Mouse (Mus musculus): ENCODE data around the gene Prcp. TPM values are rescaled to one million over a fixed set of nuclear protein-coding genes. Genes with fewer than 3 reads are reported as not detected.

Prcp gene
- polyA plus RNA-seq, 1 experiment from 2014 or later = 19.1 TPM

DNA sequence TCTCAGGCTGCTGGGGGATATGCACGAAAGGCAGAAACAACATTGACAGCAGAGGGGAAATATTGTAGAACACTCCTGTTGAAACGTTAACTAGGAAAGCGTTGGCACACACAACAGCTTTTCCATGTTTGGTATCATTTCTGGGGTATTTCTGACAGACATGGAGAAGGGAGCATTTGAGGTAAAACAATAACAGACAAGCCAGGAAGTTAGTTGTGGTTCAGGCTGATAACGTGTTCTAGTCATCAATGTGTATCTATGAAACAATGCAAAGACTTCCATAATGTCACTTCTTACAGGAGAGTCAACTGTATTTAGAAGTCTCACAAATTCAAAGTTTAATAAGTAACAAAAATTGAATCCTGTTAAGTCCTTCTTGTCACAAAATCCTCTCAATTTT, 2.7 kb upstream of the Prcp start:
- no peak for ATAC-seq (replicated peaks; ENCODE audit: insufficient number of reproducible peaks, insufficient read depth, low FRiP score, low read depth)
- Histone ChIP-seq H3K9me3 (replicated peaks) (no peaks in the 10 kb centered on the region), H3K4me3 (no peak overlapping the region), H3K9ac (no peak overlapping the region), H3K27ac (no peak overlapping the region), H3K27me3 (no peaks in the 10 kb centered on the region), H3K4me1 (replicated peaks) (peaks cover 14% of the 10 kb centered on the region), H3K36me3 (0 out of 2 replicates have a peak, but pooled peaks cover 3% of the 10 kb centered on the region), H3K4me2 (no peak overlapping the region)
- 82% methylated on average over 4 of the region's 4 CpGs for WGBS

DNA sequence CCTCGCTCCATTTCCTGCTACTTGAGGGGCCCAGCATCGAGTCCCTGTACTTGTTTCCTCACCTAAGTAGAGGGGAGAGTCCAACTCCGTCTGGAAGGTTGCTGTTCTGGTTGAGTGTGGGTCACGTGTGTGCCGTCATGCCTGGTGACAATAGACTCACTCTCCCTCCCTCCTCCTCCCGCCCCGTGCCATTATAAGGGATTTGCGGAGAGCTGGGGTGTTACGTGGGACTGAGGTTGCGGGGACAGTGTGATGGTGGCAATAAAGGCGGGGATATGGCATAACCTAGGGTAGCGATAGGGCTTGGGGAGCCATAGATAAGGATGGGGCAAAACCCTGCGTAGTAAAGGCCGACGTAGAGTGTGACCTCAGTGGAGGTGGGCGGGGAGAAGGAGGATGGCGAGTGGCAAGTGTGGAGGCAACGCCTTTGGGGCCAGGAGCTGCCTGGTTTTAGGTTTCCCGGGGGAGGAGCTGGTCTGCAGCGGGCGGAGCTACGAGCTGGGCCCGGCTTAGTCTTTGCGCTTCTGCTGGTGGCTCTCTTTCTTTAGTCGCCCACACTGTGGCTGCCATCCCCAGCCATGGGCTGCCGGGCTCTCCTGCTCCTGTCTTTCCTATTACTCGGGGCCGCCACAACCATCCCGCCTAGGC, 615 bp downstream of the Prcp start:
- Histone ChIP-seq H3K4me2 (peak overlapping the region; percentile 89), H3K36me3 (no peaks in the 10 kb centered on the region), H3K9me3 (replicated peaks) (no peaks in the 10 kb centered on the region), H3K27ac (peak overlapping the region; percentile 99), H3K4me1 (replicated peaks) (peaks cover 14% of the 10 kb centered on the region), H3K9ac (peak overlapping the region; percentile 80), H3K4me3 (peak overlapping the region; percentile 86), H3K27me3 (no peaks in the 10 kb centered on the region)
- 0% methylated on average over 29 of the region's 29 CpGs for WGBS
- ATAC-seq (replicated peaks; ENCODE audit: insufficient number of reproducible peaks, insufficient read depth, low FRiP score, low read depth) = peak; percentile 89

DNA sequence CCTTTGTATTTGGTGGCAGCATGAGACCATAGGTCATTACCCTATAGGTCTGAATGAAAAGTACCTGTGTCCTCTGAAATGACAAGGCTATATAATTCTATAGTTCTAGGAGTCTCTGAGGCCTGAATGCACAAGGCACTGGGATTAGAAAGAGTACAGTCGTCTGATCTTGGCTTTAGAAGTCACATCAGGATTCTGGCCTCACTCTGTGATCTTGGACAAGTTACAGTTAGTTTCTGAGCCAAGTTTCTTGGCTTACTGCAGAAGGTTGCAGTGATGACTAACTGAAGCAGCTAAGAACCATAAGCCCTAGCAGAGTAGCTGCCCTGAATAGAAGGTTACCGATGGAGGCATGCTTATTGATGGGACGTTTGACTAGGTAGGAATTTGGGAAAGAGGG, 1.8 kb downstream of the Prcp start:
- 31% methylated on average over 3 of the region's 3 CpGs for WGBS
- H3K4me3 ChIP-seq = peak overlapping the region; percentile 86
- ATAC-seq (replicated peaks; ENCODE audit: insufficient number of reproducible peaks, insufficient read depth, low FRiP score, low read depth) = no peak

DNA sequence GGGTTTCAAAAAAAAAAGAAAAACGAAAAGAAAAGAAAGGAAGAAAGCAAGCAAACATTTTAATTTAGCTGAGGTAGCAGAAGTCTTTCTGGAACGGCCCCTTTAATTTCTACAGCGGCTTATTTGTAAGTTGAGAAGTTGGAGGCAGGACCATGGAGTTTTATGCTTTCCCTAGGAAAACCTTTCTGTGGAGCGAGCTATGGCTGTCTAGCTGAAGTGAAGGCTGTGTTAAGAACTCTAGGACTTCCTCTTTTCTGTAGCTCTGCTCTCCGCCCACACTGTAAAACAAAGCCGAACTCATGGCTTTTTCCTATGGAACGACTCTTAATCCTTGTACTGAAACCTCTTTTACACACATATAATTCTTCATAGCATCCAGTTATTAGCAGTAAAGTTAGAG, 2.3 kb downstream of the Prcp start:
- 40% methylated on average over 7 of the region's 7 CpGs for WGBS
- no peaks in the 10 kb centered on the region for H3K27me3 ChIP-seq
- H3K4me3 ChIP-seq = peak overlapping the region; percentile 86
- ATAC-seq (replicated peaks; ENCODE audit: insufficient number of reproducible peaks, insufficient read depth, low FRiP score, low read depth) = no peak
- H3K4me1 ChIP-seq (replicated peaks) = peaks cover 14% of the 10 kb centered on the region
- no peaks in the 10 kb centered on the region for H3K9me3 ChIP-seq (replicated peaks)
- peak overlapping the region; percentile 89 for H3K4me2 ChIP-seq
- H3K36me3 ChIP-seq = no peaks in the 10 kb centered on the region
- peak overlapping the region; percentile 38; the same call in 1 of the 2 replicates for H3K9ac ChIP-seq
- H3K27ac ChIP-seq = peak overlapping the region; percentile 69

More for the DNA sequence above, 1.8 kb downstream of the Prcp start:
- H3K36me3 ChIP-seq = no peaks in the 10 kb centered on the region
- peak overlapping the region; percentile 89 for H3K4me2 ChIP-seq
- no peaks in the 10 kb centered on the region for H3K27me3 ChIP-seq
- H3K27ac ChIP-seq = peak overlapping the region; percentile 99
- H3K4me1 ChIP-seq (replicated peaks) = peaks cover 14% of the 10 kb centered on the region
- no peak overlapping the region for H3K9ac ChIP-seq
- no peaks in the 10 kb centered on the region for H3K9me3 ChIP-seq (replicated peaks)

DNA sequence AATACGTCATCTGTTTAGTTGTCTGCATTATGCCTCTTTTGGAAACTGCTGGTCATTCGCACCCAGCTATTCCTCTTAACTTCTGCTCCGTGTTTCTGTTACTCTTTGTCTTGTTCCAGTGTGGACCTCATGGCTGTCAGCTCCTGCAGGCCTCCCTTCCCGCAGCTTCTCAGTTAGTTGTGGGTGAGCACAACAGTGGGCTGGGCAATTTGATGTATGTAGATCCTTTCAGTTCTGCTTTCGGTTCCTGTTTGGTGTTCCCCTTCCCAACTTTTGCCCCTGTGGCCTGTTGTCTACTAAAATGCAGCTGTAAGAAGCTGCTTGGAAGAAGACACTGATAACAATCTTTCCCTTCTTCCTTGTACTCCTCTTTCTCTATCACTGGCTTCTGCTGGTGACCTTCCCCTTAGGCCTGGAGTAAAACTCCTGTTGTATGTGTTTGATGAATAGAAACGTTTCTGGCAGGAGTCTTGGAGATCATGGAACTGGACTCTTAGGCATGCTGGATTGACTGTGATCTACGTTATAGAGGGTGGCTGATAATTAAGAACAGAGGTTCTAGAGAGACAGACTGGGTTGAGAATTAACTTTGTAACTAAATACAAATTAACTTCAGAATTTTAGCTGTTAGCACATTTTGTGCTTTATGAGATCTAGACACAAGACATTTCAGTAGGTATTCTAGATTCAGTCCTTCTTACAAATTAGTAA, 4.5 kb downstream of the Prcp start:
- no peak overlapping the region for H3K4me3 ChIP-seq
- ATAC-seq (replicated peaks; ENCODE audit: insufficient number of reproducible peaks, insufficient read depth, low FRiP score, low read depth) = no peak
- 64% methylated on average over 7 of the region's 7 CpGs for WGBS
- no peaks in the 10 kb centered on the region for H3K27me3 ChIP-seq
- no peaks in the 10 kb centered on the region for H3K36me3 ChIP-seq
- no peaks in the 10 kb centered on the region for H3K9me3 ChIP-seq (replicated peaks)
- no peak overlapping the region for H3K27ac ChIP-seq
- H3K4me2 ChIP-seq = peak overlapping the region; percentile 14
- H3K4me1 ChIP-seq (replicated peaks) = peaks cover 7% of the 10 kb centered on the region
- no peak overlapping the region for H3K9ac ChIP-seq

DNA sequence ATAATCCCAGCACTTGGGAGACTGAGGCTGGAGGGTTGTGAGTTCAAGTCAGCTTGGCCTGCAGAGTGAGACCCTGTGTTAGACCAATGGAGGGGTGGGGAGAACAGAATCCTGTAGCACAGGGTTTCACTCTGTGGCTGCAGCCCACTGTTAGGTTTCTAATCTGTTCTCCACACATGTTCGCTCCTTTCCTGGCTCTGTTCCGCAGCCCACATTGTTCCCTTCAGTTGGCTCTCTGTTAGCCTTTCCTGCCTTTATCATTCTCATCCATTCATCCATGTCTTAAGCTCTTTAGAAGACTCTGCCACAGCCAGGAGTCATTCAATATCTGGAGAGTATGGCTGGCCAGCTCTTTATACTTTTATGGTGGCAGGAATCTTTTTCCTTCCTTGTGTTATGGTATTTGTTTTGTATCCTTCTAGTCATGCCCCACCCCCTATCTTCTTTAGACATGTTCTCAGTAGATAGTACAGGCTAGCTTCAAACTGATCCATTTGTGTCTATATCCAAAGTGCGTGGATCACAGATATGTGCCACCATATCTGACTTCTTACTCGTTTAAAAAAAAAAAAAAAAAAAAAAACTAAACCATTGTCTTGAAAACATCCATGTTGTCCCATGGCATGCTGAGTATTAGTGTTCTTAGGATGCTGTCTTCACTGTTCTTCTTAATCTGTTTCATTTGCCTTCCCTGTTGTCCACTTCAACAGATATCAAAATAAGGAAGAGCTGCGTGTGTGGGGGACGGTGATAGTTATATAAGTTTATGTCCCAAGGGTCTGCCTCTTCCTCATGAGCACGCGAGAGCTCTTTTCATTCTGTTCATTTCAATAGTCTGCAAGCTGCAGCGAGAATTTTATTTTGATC, 9.8 kb downstream of the Prcp start:
- Histone ChIP-seq H3K27me3 (no peaks in the 10 kb centered on the region), H3K36me3 (no peaks in the 10 kb centered on the region), H3K9me3 (replicated peaks) (no peaks in the 10 kb centered on the region), H3K4me2 (no peak overlapping the region), H3K9ac (no peak overlapping the region), H3K27ac (peak overlapping the region; percentile 53), H3K4me3 (no peak overlapping the region), H3K4me1 (replicated peaks) (peaks cover 5% of the 10 kb centered on the region; the same call in 1 of the 2 replicates)
- peak; percentile 63 for ATAC-seq (replicated peaks; ENCODE audit: insufficient number of reproducible peaks, insufficient read depth, low FRiP score, low read depth)
- WGBS = 77% methylated on average over 9 of the region's 9 CpGs

DNA sequence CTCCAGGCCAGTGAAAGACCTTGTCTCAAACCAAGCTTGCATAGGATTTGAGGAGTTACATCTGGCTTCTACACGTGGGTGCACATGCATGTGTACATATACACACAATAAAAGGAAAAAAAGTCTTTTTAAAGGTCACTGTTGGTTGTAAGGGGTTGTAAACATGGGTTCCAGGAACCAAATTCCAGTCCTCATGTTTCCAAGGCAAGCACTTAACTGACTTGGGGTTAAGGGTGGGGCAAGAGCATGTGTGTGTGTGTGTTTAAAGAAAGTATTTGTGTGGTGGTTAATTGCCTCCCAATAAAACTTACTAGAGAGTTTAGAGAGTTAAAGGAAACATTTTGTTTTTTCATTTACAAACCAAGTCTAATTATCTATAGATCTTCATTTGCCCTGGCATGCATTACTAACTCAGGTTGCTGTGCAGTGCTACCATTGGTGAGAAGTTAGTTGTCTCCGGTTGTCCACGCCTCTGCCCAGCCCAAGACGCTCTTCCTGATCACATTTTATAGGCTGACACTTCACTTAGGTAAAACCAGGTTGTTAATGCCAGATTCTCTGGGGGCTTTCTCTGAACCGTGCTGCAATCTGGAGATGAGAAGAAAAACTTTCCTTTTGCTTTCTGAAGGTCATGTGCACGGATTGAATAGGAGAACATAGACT, 10.9 kb downstream of the Prcp start:
- WGBS = 77% methylated on average over 6 of the region's 6 CpGs
- Histone ChIP-seq H3K36me3 (no peaks in the 10 kb centered on the region), H3K9ac (no peak overlapping the region), H3K27me3 (no peaks in the 10 kb centered on the region), H3K27ac (no peak overlapping the region), H3K4me2 (no peak overlapping the region), H3K4me1 (replicated peaks) (peaks cover 5% of the 10 kb centered on the region; the same call in 1 of the 2 replicates), H3K9me3 (replicated peaks) (no peaks in the 10 kb centered on the region), H3K4me3 (no peak overlapping the region)
- ATAC-seq (replicated peaks; ENCODE audit: insufficient number of reproducible peaks, insufficient read depth, low FRiP score, low read depth) = no peak

DNA sequence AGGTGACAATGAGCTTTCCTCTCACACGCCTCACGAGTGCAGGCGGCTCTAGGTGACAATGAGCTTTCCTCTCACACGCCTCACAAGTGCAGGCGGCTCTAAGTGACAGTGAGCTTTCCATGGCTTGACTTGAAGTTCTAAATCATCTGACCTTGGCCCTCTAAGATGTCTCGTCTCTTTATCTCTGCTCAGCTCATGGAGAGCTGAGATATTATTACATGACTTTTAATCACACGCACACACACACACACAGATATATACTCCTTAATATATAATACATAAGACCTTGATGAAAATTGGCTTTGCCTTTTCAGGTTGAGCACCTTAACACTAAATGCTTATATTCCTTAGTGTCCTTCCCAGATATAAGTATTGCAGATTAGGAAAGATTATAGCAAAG, 12.5 kb downstream of the Prcp start:
- H3K9ac ChIP-seq = no peak overlapping the region
- ATAC-seq (replicated peaks; ENCODE audit: insufficient number of reproducible peaks, insufficient read depth, low FRiP score, low read depth) = peak; percentile 36; the same call in 1 of the 2 replicates
- H3K27ac ChIP-seq = peak overlapping the region; percentile 57
- H3K4me3 ChIP-seq = no peak overlapping the region
- H3K36me3 ChIP-seq = no peaks in the 10 kb centered on the region
- H3K4me1 ChIP-seq (replicated peaks) = peaks cover 5% of the 10 kb centered on the region; the same call in 1 of the 2 replicates
- WGBS = 46% methylated on average over 7 of the region's 7 CpGs
- H3K27me3 ChIP-seq = no peaks in the 10 kb centered on the region
- H3K9me3 ChIP-seq (replicated peaks) = no peaks in the 10 kb centered on the region
- H3K4me2 ChIP-seq = no peak overlapping the region

DNA sequence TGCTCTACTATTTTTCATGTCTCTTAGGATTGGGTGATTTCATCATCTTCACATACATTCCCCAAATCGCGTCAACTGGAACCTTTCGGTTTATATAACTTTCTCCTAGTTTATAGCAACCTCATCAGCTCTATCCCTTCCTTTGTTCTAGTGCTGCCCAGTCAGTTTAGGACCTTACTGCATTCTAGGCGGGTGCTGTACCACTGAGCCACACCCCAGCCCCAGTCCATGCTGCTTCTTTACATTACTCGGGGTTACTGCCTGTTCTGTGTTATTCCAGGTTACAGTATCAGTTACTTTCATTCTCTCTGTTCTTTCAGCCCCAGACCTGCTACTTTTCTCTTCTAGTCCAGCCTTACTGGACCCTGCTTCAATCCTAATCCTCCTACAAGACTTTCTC, 13.0 kb downstream of the Prcp start:
- H3K9me3 ChIP-seq (replicated peaks) = no peaks in the 10 kb centered on the region
- 88% methylated on average over 5 of the region's 5 CpGs for WGBS
- no peaks in the 10 kb centered on the region for H3K36me3 ChIP-seq
- H3K4me3 ChIP-seq = no peak overlapping the region
- H3K4me2 ChIP-seq = no peak overlapping the region
- H3K27me3 ChIP-seq = no peaks in the 10 kb centered on the region
- no peak overlapping the region for H3K27ac ChIP-seq
- ATAC-seq (replicated peaks; ENCODE audit: insufficient number of reproducible peaks, insufficient read depth, low FRiP score, low read depth) = no peak
- no peak overlapping the region for H3K9ac ChIP-seq
- H3K4me1 ChIP-seq (replicated peaks) = peaks cover 5% of the 10 kb centered on the region; the same call in 1 of the 2 replicates

DNA sequence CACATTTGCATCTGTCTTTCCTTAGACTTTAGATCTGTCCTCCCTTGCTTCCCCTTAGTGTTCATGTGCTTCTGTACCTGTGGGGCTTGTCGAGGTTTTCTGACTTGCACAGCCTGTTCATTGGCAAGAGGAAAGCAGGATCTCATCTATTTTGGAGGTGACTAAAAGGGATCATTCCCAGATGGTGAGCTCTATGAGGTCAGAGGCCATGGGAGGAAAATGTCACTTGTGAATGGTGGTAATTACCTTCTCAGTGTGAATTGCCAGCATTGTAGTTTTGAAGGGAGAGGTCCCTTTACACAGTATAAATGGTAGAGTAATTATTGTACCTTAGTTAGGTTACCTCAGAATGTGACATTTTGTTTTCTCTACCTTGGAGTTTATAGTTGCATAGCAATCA, 15.9 kb downstream of the Prcp start:
- 58% methylated on average over 1 of the region's 1 CpGs for WGBS
- no peaks in the 10 kb centered on the region for H3K27me3 ChIP-seq
- no peak overlapping the region for H3K4me3 ChIP-seq
- no peak for ATAC-seq (replicated peaks; ENCODE audit: insufficient number of reproducible peaks, insufficient read depth, low FRiP score, low read depth)
- H3K4me1 ChIP-seq (replicated peaks) = peaks cover 2% of the 10 kb centered on the region; the same call in 1 of the 2 replicates
- H3K9ac ChIP-seq = no peak overlapping the region
- no peak overlapping the region for H3K4me2 ChIP-seq
- H3K9me3 ChIP-seq (replicated peaks) = no peaks in the 10 kb centered on the region
- no peaks in the 10 kb centered on the region for H3K36me3 ChIP-seq
- no peak overlapping the region for H3K27ac ChIP-seq

Measured in heart, embryonic 15.5 days (tissue).